Mouse (Mus musculus) A20 (cell line): ENCODE measurements around the gene Lrp6.

Source experiments
- DNase-seq: peaks from one replicate; pipeline ENCODE4 v3.0.0-alpha.2; 2011; ENCODE audit warnings: low read depth, low spot score

The Lrp6 gene

GRCm38 (mm10) chr6:134533021-134533420, 33.7 kb downstream of the Lrp6 start:
- no peak for DNase-seq

- no peak for DNase-seq
Observed at GRCm38 (mm10) chr6:134531950-134532349, 34.8 kb downstream of the Lrp6 start.

- no peak for DNase-seq
Observed at GRCm38 (mm10) chr6:134529340-134529739, 37.4 kb downstream of the Lrp6 start.

GRCm38 (mm10) chr6:134528396-134528795, 38.4 kb downstream of the Lrp6 start:
- DNase-seq: no peak

GRCm38 (mm10) chr6:134527596-134528128, 39.1 kb downstream of the Lrp6 start:
- DNase-seq: no peak

- DNase-seq: no peak
Observed at GRCm38 (mm10) chr6:134526821-134527595, 39.8 kb downstream of the Lrp6 start.

DNA sequence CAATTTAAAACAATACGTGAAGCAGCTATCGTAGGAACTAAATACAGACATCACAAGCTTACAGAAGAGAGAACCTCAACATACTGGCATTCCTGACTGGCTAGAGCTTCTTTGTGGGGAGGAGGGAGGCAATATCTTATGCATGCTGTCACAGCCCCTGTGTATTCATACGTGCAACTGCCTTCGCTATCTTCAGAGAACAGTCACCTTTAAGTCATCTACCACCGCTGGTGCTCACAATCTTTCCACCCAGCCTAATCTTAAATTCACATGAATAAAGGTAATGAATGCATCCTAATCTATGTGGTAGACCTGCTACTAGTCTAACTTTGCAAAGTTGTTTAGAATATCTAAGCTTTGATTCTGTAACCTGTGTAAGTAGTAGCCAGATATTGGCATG, 40.5 kb downstream of the Lrp6 start:
- no peak for DNase-seq

GRCm38 (mm10) chr6:134521411-134521810, 45.4 kb downstream of the Lrp6 start:
- DNase-seq: no peak

- peak; percentile 26 for DNase-seq
Observed at GRCm38 (mm10) chr6:134520821-134521220, 45.9 kb downstream of the Lrp6 start.

- DNase-seq: no peak
Observed at GRCm38 (mm10) chr6:134518450-134518849, 48.3 kb downstream of the Lrp6 start.

GRCm38 (mm10) chr6:134517141-134517540, 49.6 kb downstream of the Lrp6 start:
- DNase-seq: no peak

- no peak for DNase-seq
Observed at GRCm38 (mm10) chr6:134515416-134515815, 51.3 kb downstream of the Lrp6 start.

- DNase-seq: no peak
Observed at GRCm38 (mm10) chr6:134513896-134514510, 52.8 kb downstream of the Lrp6 start.

- DNase-seq: no peak
Observed at GRCm38 (mm10) chr6:134513011-134513410, 53.8 kb downstream of the Lrp6 start.

DNA sequence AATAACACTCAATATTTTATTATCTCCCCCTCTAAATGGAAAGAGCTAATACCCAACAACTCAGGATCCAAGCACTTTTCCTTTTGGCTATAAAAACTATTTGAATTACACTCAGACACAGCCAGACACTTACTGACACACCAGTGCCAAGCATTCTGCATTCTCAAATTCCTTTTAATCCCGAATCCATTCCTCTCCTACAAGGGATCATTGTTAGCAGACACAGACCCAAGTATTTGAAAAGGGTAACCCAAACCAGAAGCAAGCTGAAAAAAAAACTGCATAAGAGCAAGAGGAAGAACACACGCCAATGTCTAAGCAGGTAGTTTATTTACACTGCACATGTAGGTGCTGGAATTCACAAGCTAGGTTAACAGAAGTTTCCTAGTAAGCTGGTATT, 54.3 kb downstream of the Lrp6 start:
- DNase-seq: no peak

DNA sequence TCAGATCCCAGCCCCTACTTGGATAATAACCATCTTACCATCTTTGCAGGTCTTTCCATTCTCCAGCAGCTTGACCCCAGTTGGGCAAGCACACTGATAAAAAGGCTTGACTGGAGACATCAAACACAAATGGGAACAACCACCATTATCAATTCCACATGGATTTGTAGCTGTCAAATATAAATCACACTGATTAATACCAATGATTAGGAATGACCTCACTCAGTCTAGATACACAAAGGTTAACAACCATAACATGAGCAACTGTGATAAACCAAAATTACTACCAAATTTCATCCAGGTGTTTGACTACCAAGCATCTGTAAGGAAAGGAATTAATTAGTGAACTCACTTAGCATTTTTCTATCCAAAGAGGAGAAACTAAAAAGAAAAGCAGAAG, 55.6 kb downstream of the Lrp6 start:
- no peak for DNase-seq

DNA sequence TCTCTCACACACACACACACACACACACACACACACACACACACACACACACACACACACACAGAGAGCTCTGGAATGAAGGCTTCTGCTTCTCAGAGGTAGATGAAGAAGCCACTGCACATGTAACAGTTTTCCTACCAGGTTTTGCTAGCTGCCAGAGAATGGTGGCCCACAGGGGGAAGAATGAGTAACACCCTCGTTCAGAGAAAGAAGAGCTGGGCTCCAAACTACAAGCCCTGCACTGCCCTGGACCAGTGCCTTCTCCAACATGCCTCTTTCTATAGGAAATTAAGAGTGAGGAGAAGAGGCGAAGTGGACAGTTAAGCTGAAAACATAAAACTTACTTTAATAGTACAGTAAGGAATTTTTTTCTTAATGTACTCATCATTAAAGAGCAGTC, 56.5 kb downstream of the Lrp6 start:
- DNase-seq: peak; percentile 14

GRCm38 (mm10) chr6:134509731-134510226, 57.0 kb downstream of the Lrp6 start:
- peak; percentile 45 for DNase-seq

DNA sequence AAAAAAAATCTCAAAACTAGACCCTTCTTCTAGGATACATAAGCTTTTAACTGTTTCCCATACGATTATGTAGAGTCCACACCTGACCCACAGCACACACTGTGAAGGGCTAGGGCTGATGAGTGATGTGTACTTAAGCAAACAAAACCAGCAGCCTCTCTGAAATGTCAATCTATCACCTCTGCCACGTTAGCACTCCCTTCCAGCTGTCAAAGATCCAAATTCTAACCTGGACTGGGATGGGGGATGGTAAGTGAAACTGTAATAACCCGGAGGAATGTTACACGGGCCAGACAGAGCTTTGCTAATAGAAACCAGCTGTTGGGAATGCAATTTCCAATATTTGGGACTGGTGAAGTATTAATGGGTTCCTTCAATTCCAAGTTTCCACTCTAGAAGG, 61.9 kb downstream of the Lrp6 start:
- DNase-seq: no peak

DNA sequence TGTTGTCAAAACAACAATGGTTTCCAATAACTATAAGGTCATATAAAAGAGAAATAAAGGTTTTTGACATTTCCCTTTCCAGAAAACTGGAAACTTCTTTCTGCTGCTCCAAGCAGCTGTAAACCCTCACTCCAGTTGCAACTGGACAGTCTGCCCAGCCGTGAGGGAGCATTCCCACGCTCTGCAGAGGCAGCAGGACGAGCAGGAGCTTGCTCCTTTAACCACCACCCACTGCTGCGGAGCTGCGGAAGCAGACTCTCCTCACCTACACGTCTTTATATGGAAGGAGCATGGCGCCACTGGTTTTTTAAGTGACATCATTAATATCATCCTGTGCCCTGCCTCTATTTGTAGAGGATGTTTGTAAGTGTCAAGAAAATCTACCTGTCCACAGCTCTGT, 64.4 kb downstream of the Lrp6 start:
- no peak for DNase-seq

DNA sequence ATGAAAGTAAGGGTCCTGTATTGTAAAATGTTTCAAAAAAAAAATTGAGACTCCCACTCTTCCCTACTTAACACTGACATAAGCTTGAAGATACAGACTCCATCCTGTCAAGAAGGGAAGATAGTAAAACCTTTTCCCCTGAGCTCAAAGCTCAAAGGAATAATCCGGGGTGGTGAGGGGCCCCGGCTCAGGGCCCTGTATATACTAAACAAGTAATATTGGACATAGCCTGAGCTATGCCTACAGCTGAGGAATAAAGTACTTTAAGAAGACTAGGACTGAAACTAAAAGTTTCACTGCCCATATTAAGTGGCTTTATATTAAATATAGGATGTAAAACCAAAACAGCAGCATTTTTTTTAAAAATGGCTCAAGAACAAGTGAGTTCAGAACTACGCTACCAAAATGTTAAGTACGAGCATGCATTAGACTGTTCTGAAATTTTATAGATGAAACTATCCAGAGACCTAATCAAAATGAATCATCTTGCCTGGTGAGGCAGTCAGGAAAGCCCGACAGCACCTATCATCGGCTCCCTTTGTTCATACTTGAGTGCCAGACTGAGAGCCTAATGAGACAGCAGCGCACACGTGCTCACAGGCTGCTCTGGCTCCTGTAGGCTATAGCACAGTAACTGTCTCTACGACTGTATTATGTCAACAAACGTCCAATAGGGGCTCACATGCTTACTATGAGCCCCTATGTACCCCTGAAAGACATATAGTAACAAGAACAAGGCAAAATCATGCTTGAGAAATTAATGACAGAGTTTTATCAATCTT, 66.2 kb downstream of the Lrp6 start:
- no peak for DNase-seq

DNA sequence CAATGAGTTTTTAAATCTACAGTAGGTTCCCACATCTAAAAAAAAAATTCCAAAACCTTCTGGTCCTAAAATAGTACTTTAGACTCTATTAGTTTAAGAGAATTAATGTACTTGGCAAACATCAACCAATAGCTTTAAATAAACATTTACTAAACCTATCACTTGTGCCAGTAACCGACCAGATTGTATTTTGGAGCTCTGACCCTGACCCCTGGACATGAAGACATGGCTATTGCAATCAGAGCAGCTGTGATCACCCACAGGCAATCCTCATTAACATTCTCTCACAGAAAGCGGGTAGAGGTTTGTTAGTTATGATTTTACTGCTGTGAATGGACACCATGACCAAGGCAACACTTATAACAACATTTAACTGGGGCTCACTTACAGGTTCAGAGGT, 67.7 kb downstream of the Lrp6 start:
- DNase-seq: no peak
